Mouse (Mus musculus): ENCODE data around the gene Aagab. TPM values are rescaled to one million over a fixed set of nuclear protein-coding genes. Genes with fewer than 3 reads are reported as not detected.

Gene Aagab
- total and polyA plus RNA-seq, 3 experiments, result 16.1 to 27.4 TPM; not detected in 1

DNA sequence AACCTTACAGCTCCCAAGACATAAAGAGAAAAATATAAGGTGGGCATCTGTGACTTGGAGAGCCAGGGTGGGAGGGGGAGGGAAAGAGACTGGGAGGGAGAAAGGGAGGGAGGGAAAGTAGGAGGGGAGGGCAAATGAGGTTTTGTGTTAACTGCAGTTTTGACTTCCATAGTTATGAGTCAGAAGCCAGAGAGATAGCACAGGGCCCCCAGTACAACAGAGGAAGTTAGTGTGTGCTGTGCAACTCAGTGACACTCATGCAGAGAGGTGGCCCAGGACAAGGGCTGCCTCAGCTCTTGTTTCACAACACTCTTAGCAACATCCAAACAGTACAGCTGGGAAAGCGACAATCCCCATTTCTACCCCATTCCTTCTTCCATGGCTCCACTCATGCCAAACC, 75.6 kb downstream of the Aagab start:
- H3K27ac ChIP-seq (ENCODE audit: control insufficient read depth, low read depth, low read length), result peak overlapping the region; percentile 78
- no peaks in the 10 kb centered on the region for H3K9me3 ChIP-seq (replicated peaks; ENCODE audit: insufficient read depth, low read length)
- H3K4me1 ChIP-seq (ENCODE audit: control insufficient read depth in 1 of 2, insufficient read depth in 2 of 2, low read length in 2 of 2), result peaks cover 5 to 56% of the 10 kb centered on the region in 2 experiments
- no peaks in the 10 kb centered on the region for H3K79me2 ChIP-seq (ENCODE audit: control insufficient read depth, insufficient read depth, low read length, poor library complexity)
- peak; percentile 88 for DNase-seq (ENCODE audit: low read depth, low spot score)
- H3K4me3 ChIP-seq (ENCODE audit: control insufficient read depth in 1 of 2, insufficient read depth in 1 of 2, low read depth in 2 of 2, low read length in 2 of 2), result no peak overlapping the region; a peak in 1 of 4 replicates
- H3K36me3 ChIP-seq (ENCODE audit: control insufficient read depth in 1 of 2, insufficient read depth in 2 of 2, low read length in 2 of 2), result peaks cover 0 to 25% of the 10 kb centered on the region in 2 experiments; a peak in 2 of 4 replicates
- H3K9ac ChIP-seq (ENCODE audit: control insufficient read depth, low read depth, low read length, poor library complexity, severe bottlenecking), result 0 out of 2 replicates have a peak overlapping the region, but pooled peaks have one; percentile 34
- no peak for TF ChIP-seq E2F4 (IDR thresholded peaks at IDR 0.05; ENCODE audit: borderline replicate concordance, low read depth, low read length)
- no peak for TF ChIP-seq NRF1 (IDR thresholded peaks at IDR 0.05; ENCODE audit: insufficient read depth, low read depth, low read length, poor library complexity, severe bottlenecking)
- TF ChIP-seq JUND (IDR thresholded peaks at IDR 0.05; ENCODE audit: low read depth, low read length), result peak; percentile 76
- no peak for TF ChIP-seq UBTF (IDR thresholded peaks at IDR 0.05; ENCODE audit: borderline replicate concordance, insufficient read depth, low read depth, low read length)
- TF ChIP-seq GABPA (IDR thresholded peaks at IDR 0.05; ENCODE audit: low read depth, low read length), result no peak
- TF ChIP-seq SIN3A (IDR thresholded peaks at IDR 0.05; ENCODE audit: low read length), result peak; percentile 52
- no peak for TF ChIP-seq MEF2A (IDR thresholded peaks at IDR 0.05; ENCODE audit: extremely low read depth, insufficient replicate concordance, low read depth, low read length, poor library complexity, severe bottlenecking)
- TF ChIP-seq USF1 (IDR thresholded peaks at IDR 0.05; ENCODE audit: low read depth, low read length), result no peak
- TF ChIP-seq POLR2A (IDR thresholded peaks at IDR 0.05; ENCODE audit: control insufficient read depth in 1 of 2, insufficient read depth in 1 of 2, low read depth in 1 of 2, low read length in 2 of 2, poor library complexity in 1 of 2), result 0 out of 4 replicates have a peak, but pooled peaks of 1 of the 2 experiments have one; percentile 38
- TF ChIP-seq POLR2AphosphoS2 (IDR thresholded peaks at IDR 0.05; ENCODE audit: low read length), result no peak
- no peak for TF ChIP-seq CHD1 (IDR thresholded peaks at IDR 0.05; ENCODE audit: low read depth, low read length)
- no peak for TF ChIP-seq RAD21 (IDR thresholded peaks at IDR 0.05; ENCODE audit: low read depth, low read length)
- TF ChIP-seq MYB (IDR thresholded peaks at IDR 0.05; ENCODE audit: low read depth, low read length), result no peak
- no peak for TF ChIP-seq BHLHE40 (IDR thresholded peaks at IDR 0.05; ENCODE audit: borderline replicate concordance, low read depth, low read length)
- no peak for TF ChIP-seq MYC (IDR thresholded peaks at IDR 0.05; ENCODE audit: low read depth, low read length)
- no peak for TF ChIP-seq SMC3 (IDR thresholded peaks at IDR 0.05; ENCODE audit: low read depth, low read length)
- no peak for TF ChIP-seq MXI1 (IDR thresholded peaks at IDR 0.05; ENCODE audit: low read depth, low read length)
- 0 out of 2 replicates have a peak, but pooled peaks have one; percentile 36 for TF ChIP-seq RCOR1 (IDR thresholded peaks at IDR 0.05; ENCODE audit: low read depth, low read length)
- TF ChIP-seq MAX (IDR thresholded peaks at IDR 0.05; ENCODE audit: low read length), result no peak
- TF ChIP-seq ZKSCAN1 (IDR thresholded peaks at IDR 0.05; ENCODE audit: low read depth, low read length), result no peak
- no peak for TF ChIP-seq USF2 (IDR thresholded peaks at IDR 0.05; ENCODE audit: borderline replicate concordance in 1 of 2, insufficient read depth in 1 of 2, low read depth in 1 of 2, low read length in 2 of 2)
- TF ChIP-seq MAFK (IDR thresholded peaks at IDR 0.05; ENCODE audit: borderline replicate concordance, low read depth, low read length), result no peak
- TF ChIP-seq EP300 (IDR thresholded peaks at IDR 0.05; ENCODE audit: low read depth in 1 of 2, low read length in 2 of 2), result peak; percentile 62 to 81
- peak; percentile 92 for TF ChIP-seq MAZ (IDR thresholded peaks at IDR 0.05; ENCODE audit: low read depth, low read length)
- TF ChIP-seq CHD2 (IDR thresholded peaks at IDR 0.05; ENCODE audit: low read length), result no peak
- TF ChIP-seq TBP (IDR thresholded peaks at IDR 0.05; ENCODE audit: low read depth, low read length), result no peak
- TF ChIP-seq ETS1 (IDR thresholded peaks at IDR 0.05; ENCODE audit: low read depth, low read length), result peak; percentile 74
- TF ChIP-seq GATA1 (IDR thresholded peaks at IDR 0.05; ENCODE audit: low read depth, low read length), result peak; percentile 65
- TF ChIP-seq TAL1 (IDR thresholded peaks at IDR 0.05; ENCODE audit: low read length), result no peak
- no peak for TF ChIP-seq ELF1 (IDR thresholded peaks at IDR 0.05; ENCODE audit: low read depth, low read length)
- TF ChIP-seq ZMIZ1 (IDR thresholded peaks at IDR 0.05; ENCODE audit: low read depth, low read length), result no peak
- H3K27me3 ChIP-seq (ENCODE audit: control insufficient read depth in 1 of 2, insufficient read depth in 2 of 2, low read length in 2 of 2), result no peaks in the 10 kb centered on the region
